Mouse (Mus musculus) kidney, adult 2 months (tissue): ENCODE measurements at regions not wholly inside any gene's neighbourhood (a gene's known extent, or its start where the extent isn't known, plus 50 kb on each side); places are given as distances from the start of the nearest gene placed in this dataset.

ENCODE experiments used
- CTCF ChIP-seq: fragments of 200-500 bp; conservative IDR thresholded peaks from 2 replicates; pipeline ENCODE4 v1.5.1; 2011; ENCODE audit warnings: low read depth, mild to moderate bottlenecking, control low read depth, low read length, moderate library complexity, mixed read lengths; ENCODE audit not compliant: insufficient read depth, insufficient read length
- POLR2A ChIP-seq: fragments of 200-500 bp; IDR thresholded peaks from one replicate; pipeline ENCODE4 v1.6.1; 2011; ENCODE audit warnings: low read depth, low read length, control low read depth

GRCm38 (mm10) chr6:84467319-84467718 is 126.4 kb downstream of the Cyp26b1 start:
- TF ChIP-seq POLR2A (no peak), CTCF (no peak)
